Mouse (Mus musculus): Measurements from ENCODE around the gene Ccdc162.

DNA sequence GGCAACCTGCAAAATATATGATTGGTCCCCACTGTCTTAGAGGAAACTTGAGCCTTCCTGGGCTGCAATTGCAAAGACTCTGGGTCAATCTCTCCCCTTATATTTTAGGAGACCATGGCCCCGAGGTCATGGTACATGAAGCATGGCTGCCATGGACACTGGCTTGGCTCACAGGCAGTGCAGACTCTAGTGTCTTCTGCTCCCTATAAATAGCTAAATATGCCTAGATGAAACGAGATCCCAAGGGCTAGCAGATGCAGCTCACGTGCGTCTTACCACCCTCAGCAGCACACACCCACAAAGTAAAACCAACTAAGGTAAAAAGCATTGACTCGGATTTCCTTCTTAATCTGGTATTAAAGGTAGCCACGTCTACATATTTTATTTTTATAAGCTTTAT, 133.1 kb downstream of the Ccdc162 start:
- TF ChIP-seq CTCF (IDR thresholded peaks at IDR 0.05) (no peak), EP300 (IDR thresholded peaks at IDR 0.05) (no peak)

Measured in lung, postnatal 0 days (tissue).